8 mouse cellular contexts compared by ENCODE assay signal in the genomic region with DNA sequence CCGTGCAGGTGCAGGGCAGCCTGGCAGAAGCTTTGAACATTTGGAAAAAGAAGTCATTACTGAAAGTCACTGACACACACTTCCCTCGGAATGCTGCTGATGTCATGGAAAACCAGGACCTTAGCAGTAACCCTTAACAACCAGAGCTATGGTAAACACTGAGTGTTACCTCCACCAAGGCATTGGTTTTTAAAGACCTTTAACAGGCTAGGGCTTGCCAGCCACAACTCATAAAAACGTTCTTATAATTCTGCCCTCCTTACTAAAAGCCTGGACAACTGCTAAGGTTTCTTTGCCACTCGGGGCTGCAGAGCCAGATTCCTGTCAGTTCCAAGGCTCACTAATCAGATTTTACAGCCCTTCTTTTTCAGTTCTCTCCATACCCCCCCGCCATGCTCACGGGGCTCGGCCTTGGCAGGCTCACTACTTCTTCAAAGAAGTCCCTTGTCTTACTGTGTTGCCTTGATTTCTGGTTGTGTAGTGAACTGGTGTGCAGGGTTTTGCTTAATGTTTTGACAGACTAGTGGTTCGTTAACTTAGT.
DNase-seq lines count a peak whose midpoint lies in the region; ATAC-seq and TF ChIP-seq lines count a peak whose summit lies in the region.

No protein-coding gene starts in this region.

- no peak overlapping the region for H3K27ac ChIP-seq in liver, postnatal 0 days (ENCODE audit: low read depth)
- peak overlapping the region; percentile 59; the same call in 1 of the 2 replicates for H3K27ac ChIP-seq in hindbrain, embryonic 15.5 days (replicated peaks)
- H3K27ac ChIP-seq in limb, embryonic 12.5 days = peak overlapping the region; percentile 94

- no peak overlapping the region for H3K4me2 ChIP-seq in liver, postnatal 0 days (ENCODE audit: low read depth, low read length)
- H3K4me2 ChIP-seq in hindbrain, embryonic 15.5 days = no peak overlapping the region
- H3K4me2 ChIP-seq in limb, embryonic 12.5 days = peak overlapping the region; percentile 34

- no peaks in the 10 kb centered on the region for H3K27me3 ChIP-seq in liver, postnatal 0 days (ENCODE audit: insufficient read depth, low read length)
- H3K27me3 ChIP-seq in hindbrain, embryonic 15.5 days = no peaks in the 10 kb centered on the region
- H3K27me3 ChIP-seq in limb, embryonic 12.5 days = no peaks in the 10 kb centered on the region

- H3K9me3 ChIP-seq in liver, postnatal 0 days (ENCODE audit: low read length) = no peaks in the 10 kb centered on the region
- no peaks in the 10 kb centered on the region for H3K9me3 ChIP-seq in hindbrain, embryonic 15.5 days
- no peaks in the 10 kb centered on the region for H3K9me3 ChIP-seq in limb, embryonic 12.5 days

- no peaks in the 10 kb centered on the region for H3K36me3 ChIP-seq in liver, postnatal 0 days (replicated peaks; ENCODE audit: insufficient read depth, low read length)
- H3K36me3 ChIP-seq in hindbrain, embryonic 15.5 days = no peaks in the 10 kb centered on the region
- H3K36me3 ChIP-seq in limb, embryonic 12.5 days = no peaks in the 10 kb centered on the region

- no peak for TF ChIP-seq CTCF in liver, postnatal 0 days (IDR thresholded peaks at IDR 0.05; ENCODE audit: low read depth)

- ATAC-seq in liver, postnatal 0 days = no peak
- ATAC-seq in hindbrain, embryonic 15.5 days (ENCODE audit: low FRiP score, low read depth) = peak; percentile 46; the same call in 1 of the 2 replicates
- ATAC-seq in limb, embryonic 12.5 days (ENCODE audit: insufficient number of reproducible peaks, insufficient read depth, low FRiP score, low TSS enrichment, low read depth) = peak; percentile 93
- ATAC-seq in inflammation-experienced regulatory T-cells, adult 6 months = no peak

- no peak overlapping the region for H3K4me3 ChIP-seq in liver, postnatal 0 days (ENCODE audit: low read depth, low read length)
- no peak overlapping the region for H3K4me3 ChIP-seq in hindbrain, embryonic 15.5 days
- no peak overlapping the region for H3K4me3 ChIP-seq in limb, embryonic 12.5 days (replicated peaks)

- TF ChIP-seq EP300 in liver, postnatal 0 days (IDR thresholded peaks at IDR 0.05; ENCODE audit: low read depth) = no peak

- H3K4me1 ChIP-seq in liver, postnatal 0 days (ENCODE audit: insufficient read depth) = peaks cover 9% of the 10 kb centered on the region
- peaks cover 17% of the 10 kb centered on the region for H3K4me1 ChIP-seq in hindbrain, embryonic 15.5 days (replicated peaks)
- H3K4me1 ChIP-seq in limb, embryonic 12.5 days (replicated peaks) = peaks cover 52% of the 10 kb centered on the region

- WGBS in liver, postnatal 0 days (ENCODE audit: insufficient replicate concordance) = 65% methylated on average over 8 of the region's 8 CpGs
- 31% methylated on average over 8 of the region's 8 CpGs for WGBS in hindbrain, embryonic 15.5 days
- WGBS in limb, embryonic 12.5 days = 5% methylated on average over 8 of the region's 8 CpGs

- no peak for DNase-seq in liver, postnatal 0 days
- DNase-seq in liver = no peak
- peak; percentile 35 for DNase-seq in embryo, embryonic 9.5 days (ENCODE audit: extremely low spot score)
- DNase-seq in skeletal muscle tissue, adult 2 months (ENCODE audit: low read depth, low spot score) = peak; percentile 56
- no peak for DNase-seq in B cell, adult 2 months

- H3K9ac ChIP-seq in liver, postnatal 0 days (replicated peaks) = 0 out of 2 replicates have a peak overlapping the region, but pooled peaks have one; percentile 21
- no peak overlapping the region for H3K9ac ChIP-seq in hindbrain, embryonic 15.5 days
- 0 out of 2 replicates have a peak overlapping the region, but pooled peaks have one; percentile 18 for H3K9ac ChIP-seq in limb, embryonic 12.5 days (replicated peaks)

Comparison
In these comparisons a context has a peak if more than half of its experiments do, and no peak if none do; other contexts are left out.
1. ATAC-seq: peak in hindbrain, embryonic 15.5 days (single experiment) and limb, embryonic 12.5 days (single experiment); none in liver, postnatal 0 days (single experiment) and inflammation-experienced regulatory T-cells, adult 6 months (single experiment).
2. DNase-seq: peak in embryo, embryonic 9.5 days (single experiment) and skeletal muscle tissue, adult 2 months (single experiment); none in liver, postnatal 0 days (single experiment), liver (single experiment) and B cell, adult 2 months (0 of 2).